35 mouse cellular contexts compared by ENCODE assay signal in genomic region chr2:135723387-135723786, GRCm38 (mm10).
"Had no signal": no experiment of that assay in that cellular context is flagged by ENCODE, and none has a peak within 500 bp of the region (broad histone marks: within the 10 kb centered on the region; RNA-seq: fewer than 3 reads in every experiment).

No protein-coding gene starts in this region.

- H3K27me3 ChIP-seq: heart, embryonic 12.5 days; heart, embryonic 13.5 days; heart, embryonic 15.5 days; hindbrain, embryonic 12.5 days; hindbrain, embryonic 13.5 days; intestine, embryonic 15.5 days; kidney, embryonic 15.5 days had no signal

- H3K27ac ChIP-seq: heart, embryonic 10.5 days; heart, embryonic 13.5 days; hindbrain, embryonic 10.5 days; hindbrain, embryonic 12.5 days; hindbrain, embryonic 13.5 days; hindbrain, embryonic 14.5 days; hindbrain, postnatal 0 days; intestine, embryonic 15.5 days; kidney, embryonic 15.5 days; kidney, postnatal 0 days; layer of hippocampus, adult 2 months; left cerebral cortex, adult 2 months had no signal

- H3K9ac ChIP-seq: heart, embryonic 12.5 days; heart, embryonic 13.5 days; heart, embryonic 15.5 days; hindbrain, embryonic 12.5 days; hindbrain, embryonic 13.5 days; hindbrain, embryonic 14.5 days; intestine, embryonic 15.5 days; kidney, embryonic 15.5 days had no signal

- H3K4me2 ChIP-seq: heart, embryonic 11.5 days; heart, embryonic 12.5 days; heart, embryonic 13.5 days; heart, embryonic 15.5 days; hindbrain, embryonic 12.5 days; hindbrain, embryonic 13.5 days; hindbrain, embryonic 14.5 days; intestine, embryonic 15.5 days; kidney, embryonic 15.5 days had no signal

- H3K36me3 ChIP-seq: heart, embryonic 10.5 days; heart, embryonic 12.5 days; heart, embryonic 13.5 days; heart, embryonic 15.5 days; hindbrain, embryonic 10.5 days; hindbrain, embryonic 12.5 days; hindbrain, embryonic 13.5 days; intestine, embryonic 15.5 days; kidney, embryonic 15.5 days had no signal

- H3K9me3 ChIP-seq: heart, embryonic 10.5 days; heart, embryonic 12.5 days; heart, embryonic 13.5 days; heart, embryonic 15.5 days; hindbrain, embryonic 10.5 days; hindbrain, embryonic 12.5 days; hindbrain, embryonic 13.5 days; intestine, embryonic 15.5 days; kidney, embryonic 15.5 days had no signal

- H3K4me1 ChIP-seq: intestine, embryonic 15.5 days had no signal

- DNase-seq: heart, postnatal 10 days; heart, postnatal 14 days; heart, postnatal 36 days; heart, postnatal 4 days; kidney, adult 11 months; kidney, adult 18-20 months; kidney, adult 2 months; kidney, adult 8-10 months; kidney, adult 9 months; kidney, postnatal 10 days; kidney, postnatal 14 days; kidney, postnatal 25 days; kidney, postnatal 36 days; kidney, postnatal 4 days; layer of hippocampus, adult 9-11 months; layer of hippocampus, postnatal 36 days had no signal

- ATAC-seq: hindbrain, embryonic 16.5 days; hindbrain, postnatal 0 days; inflammation-experienced regulatory T-cells, adult 6 months; intestine, embryonic 15.5 days; intestine, embryonic 16.5 days; intestine, postnatal 0 days had no signal

- H3K4me3 ChIP-seq: heart, embryonic 10.5 days; heart, embryonic 12.5 days; heart, embryonic 13.5 days; heart, embryonic 15.5 days; hindbrain, embryonic 10.5 days; hindbrain, embryonic 12.5 days; hindbrain, embryonic 13.5 days; intestine, embryonic 15.5 days; kidney, embryonic 15.5 days; layer of hippocampus, adult 2 months; left cerebral cortex, adult 2 months had no signal
